Mouse (Mus musculus) liver, postnatal 0 days (tissue): Measurements from ENCODE around the gene Nudt4.

Source experiments
- CTCF ChIP-seq: sonication (generic); IDR thresholded peaks from 2 replicates; pipeline ENCODE4 v1.5.1; 2016; ENCODE audit warnings: antibody characterized with exemption, low read depth
- EP300 ChIP-seq: IDR thresholded peaks from 2 replicates; pipeline ENCODE4 v1.6.1; 2016; ENCODE audit warnings: antibody characterized with exemption, low read depth, mild to moderate bottlenecking

DNA sequence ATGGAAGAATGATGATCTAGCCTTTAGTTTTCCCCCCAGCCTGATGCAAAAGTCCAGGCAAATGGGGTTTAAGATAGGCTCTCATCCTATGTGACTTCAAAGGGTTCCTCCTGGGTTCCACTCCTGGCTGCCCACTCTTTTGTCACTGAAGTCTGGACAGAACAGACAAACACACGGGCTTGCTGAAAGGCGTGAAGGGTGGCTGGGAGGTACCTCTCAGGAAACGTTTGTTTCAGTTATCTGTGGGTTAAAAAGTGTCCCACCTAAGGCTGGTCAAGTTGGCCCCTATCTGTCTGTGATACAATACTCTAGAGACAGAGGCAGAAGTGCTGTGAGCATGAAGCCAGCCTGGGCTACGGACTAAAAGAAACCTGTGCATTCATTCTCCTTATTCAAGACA is 11.0 kb upstream of the Nudt4 start:
- no peak for TF ChIP-seq CTCF
- TF ChIP-seq EP300, result no peak
